Mouse (Mus musculus) G1E (cell line): ENCODE results near the gene Fam185a.

Experiments used
- CTCF ChIP-seq: IDR thresholded peaks from 2 replicates; pipeline ENCODE4 v1.5.1; 2012; ENCODE audit warnings: low read depth, low read length, inconsistent platforms, mixed read lengths
- GATA1 ChIP-seq: IDR thresholded peaks from 2 replicates; pipeline ENCODE4 v1.6.1; 2012; ENCODE audit warnings: borderline replicate concordance, low read length, inconsistent platforms, mixed read lengths
- TAL1 ChIP-seq: conservative IDR thresholded peaks from 2 replicates; pipeline ENCODE4 v1.6.1; 2012; ENCODE audit warnings: low read depth, low read length, inconsistent platforms, mixed read lengths

GRCm38 (mm10) chr5:21418613-21419012, 6.1 kb upstream of the Fam185a start:
- TF ChIP-seq CTCF (no peak), GATA1 (no peak), TAL1 (no peak)
